Mouse (Mus musculus): ENCODE measurements around the gene Kmt2b.
A peak's percentile ranks its signal among the peaks of the same experiment; 100 is the strongest.

Gene Kmt2b

GRCm38 (mm10) chr7:30588676-30589434, at the start of gene Kmt2b:
Gene Kmt2b, minus strand, starts transcription at chr7:30588726.
- peak; percentile 97 to 99 for DNase-seq

- no peak for DNase-seq
These were observed 47.9 kb upstream of the Kmt2b start for GRCm38 (mm10) chr7:30636395-30636794.

- no peak for DNase-seq
These were observed 47.2 kb upstream of the Kmt2b start, which contains the start of gene Etv2 for GRCm38 (mm10) chr7:30635752-30636151. Gene Etv2, minus strand, starts transcription at chr7:30635852.

DNA sequence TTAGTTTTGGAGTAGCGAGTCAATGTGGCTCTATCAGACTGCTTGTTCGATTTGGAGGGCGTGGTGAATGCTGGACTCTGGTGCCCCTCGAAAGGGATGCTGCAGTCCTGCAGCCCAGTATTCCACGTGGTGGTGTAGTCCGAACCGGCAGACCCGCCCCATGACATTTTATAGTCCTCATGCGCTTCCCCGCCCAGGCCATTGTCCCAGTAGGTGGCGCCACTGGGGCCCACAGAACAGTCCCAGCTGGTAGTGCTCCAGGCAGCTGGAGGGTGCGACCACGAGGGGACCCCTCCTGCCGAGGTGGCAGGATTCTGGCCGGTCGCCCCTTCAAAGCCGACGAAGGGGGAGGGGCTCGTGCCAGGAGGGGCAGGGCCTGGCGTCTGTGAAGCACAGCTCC, 46.1 kb upstream of the Kmt2b start:
- DNase-seq, result peak; percentile 56 to 57

DNA sequence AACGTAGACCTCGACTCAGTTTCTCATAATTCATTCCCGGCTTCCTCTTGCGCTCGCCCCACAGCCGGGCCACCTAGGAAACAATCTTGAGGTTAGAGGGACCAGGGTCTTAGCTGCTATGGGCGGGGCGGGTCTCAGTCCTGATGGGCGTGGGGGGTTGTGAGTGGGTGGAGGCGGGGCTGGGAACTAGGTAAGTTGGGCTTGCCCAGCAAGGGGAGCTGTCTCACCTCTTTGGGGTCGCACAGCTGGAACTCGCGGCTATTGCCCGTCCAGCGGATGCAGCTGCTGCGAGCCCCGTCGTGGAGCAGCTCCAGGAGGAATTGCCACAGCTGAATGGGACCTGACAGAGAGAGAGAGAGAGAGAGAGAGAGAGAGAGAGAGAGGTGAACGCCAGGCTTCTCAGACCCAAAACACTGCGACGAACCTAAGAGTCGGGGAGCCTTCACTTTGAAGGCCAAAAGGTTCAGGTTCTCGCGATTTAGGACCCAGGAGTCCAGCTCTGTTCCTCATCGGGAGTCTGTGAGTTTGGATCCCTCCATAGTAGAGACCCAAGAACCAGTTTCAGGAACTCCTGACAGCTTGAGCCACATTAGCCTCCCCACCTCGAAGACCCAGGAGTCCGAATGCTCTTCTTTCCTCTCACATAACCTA, 45.4 kb upstream of the Kmt2b start:
- DNase-seq, result no peak

DNA sequence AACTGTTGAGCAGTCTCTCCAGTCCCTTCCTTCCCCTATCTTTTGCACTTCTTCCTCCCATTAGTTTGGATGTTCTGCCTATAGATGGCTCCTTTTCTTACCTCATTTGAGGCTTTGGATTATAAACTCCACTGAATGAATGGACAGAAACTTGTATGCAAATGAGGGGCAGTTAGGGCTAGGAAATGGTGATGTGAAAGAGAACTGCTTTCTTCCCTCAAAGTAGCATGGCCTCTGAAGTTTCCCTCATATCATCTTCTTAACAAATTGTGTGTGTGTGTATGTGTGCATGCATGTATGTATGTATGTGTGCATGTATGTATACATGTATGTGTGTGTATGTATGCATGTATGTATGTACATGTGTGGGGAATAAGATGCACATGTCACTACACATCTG, 40.5 kb upstream of the Kmt2b start:
- DNase-seq, result no peak

GRCm38 (mm10) chr7:30626647-30627046, 38.1 kb upstream of the Kmt2b start:
- no peak for DNase-seq

- DNase-seq, result peak; percentile 89 to 94
These were observed 37.2 kb upstream of the Kmt2b start, which contains the start of gene Cox6b1 for GRCm38 (mm10) chr7:30625530-30626384. Gene Cox6b1, minus strand, starts transcription at chr7:30626151.

DNA sequence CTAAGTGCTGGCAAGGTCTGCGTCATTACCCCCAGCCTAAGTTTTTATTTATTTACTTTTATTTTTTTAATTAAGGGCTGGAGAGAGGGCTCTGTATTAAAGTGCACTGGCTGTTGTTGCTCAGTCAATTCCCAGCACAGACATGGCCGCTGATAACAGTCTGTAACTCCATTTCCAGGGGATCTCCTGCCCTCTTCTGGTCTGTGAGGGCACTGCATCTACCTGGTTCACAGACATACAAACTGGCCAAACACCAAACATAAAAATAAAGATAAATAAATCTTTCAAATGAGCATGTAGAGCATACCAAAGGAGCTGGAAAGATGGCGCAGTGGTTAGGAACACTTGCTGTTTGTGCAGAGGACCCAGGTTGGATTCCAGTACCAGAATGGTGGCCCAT, 30.7 kb upstream of the Kmt2b start:
- DNase-seq, result peak in 1 of 2 experiments; percentile 56

GRCm38 (mm10) chr7:30618658-30619057, 30.1 kb upstream of the Kmt2b start:
- no peak for DNase-seq

DNA sequence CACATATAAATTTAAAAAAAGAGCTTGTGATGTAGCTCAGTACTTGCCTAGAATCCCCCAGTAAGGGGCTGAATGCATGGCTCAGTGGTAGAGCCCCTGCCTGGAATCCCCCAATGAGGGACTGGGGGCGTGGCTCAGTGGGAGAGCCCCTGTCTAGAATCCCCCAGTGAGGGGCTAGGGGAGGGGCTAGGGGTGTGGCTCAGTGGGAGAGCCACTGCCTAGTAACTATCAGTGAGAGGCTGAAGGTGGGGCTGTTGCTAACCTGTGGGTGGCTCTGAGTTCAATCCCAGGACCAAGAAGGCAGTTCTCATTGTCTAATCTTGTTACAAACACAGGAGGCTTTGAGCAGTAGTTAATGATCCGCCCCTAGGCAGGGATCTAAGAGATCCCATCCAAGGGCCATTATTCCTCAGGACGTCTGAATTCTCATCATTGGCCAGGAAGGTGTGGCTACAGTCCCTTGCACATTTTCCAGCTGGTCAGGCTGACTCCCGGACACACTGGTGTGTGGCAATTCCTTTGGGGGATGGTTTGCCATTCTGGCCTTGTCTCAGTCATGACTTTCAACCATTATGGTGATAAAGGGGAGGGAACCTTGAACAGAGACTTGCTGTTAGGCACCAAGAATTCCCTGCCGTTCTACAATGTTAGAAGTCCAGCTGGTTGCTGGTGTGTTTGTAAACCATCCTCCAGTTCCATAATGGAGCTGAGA, 26.7 kb upstream of the Kmt2b start:
- no peak for DNase-seq

GRCm38 (mm10) chr7:30614454-30614853, 25.9 kb upstream of the Kmt2b start:
- no peak for DNase-seq

GRCm38 (mm10) chr7:30613529-30614112, 25.1 kb upstream of the Kmt2b start:
- DNase-seq, result peak; percentile 74 to 78

DNA sequence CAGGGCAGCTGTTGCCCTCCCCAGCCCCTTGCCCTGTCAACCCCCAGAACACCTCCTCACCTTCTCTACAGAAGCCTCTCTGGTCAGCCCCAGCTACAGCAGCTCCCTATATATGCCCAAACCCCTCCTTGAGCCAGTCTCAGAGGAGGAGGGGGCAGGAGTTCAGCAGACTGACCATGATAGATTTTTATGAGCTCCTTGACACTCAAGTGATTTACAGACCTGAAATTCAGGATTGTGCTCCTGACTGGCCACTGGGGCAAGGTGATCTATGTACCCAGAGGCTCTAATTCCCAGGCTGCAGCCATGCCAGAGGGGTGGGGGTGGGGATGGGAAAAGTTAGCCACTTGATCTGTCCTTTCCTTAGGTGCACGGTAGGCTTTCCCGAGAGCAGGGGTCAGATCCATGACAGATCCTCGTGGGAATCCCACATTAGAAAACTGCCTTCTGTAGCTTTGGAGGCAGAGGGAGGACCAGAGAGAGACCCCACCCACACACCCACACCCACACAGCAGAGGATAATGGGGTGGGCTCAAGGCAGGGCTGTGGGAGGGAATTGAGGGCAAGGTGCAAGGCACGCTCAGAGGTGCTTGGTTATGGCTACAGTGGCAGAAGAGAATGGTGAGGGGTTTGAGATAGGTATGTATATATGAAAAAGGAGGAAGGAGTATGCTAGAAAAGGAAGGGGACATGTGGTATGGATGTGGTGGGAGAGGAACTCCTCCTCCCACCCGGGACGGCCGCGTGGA, 24.3 kb upstream of the Kmt2b start, which contains the start of gene Upk1a:
Upk1a (minus strand) TSS at position 194 of the 749 bp plus-strand sequence.
- no peak for DNase-seq

GRCm38 (mm10) chr7:30610043-30610442, 21.5 kb upstream of the Kmt2b start:
- peak in 1 of 2 experiments; percentile 42 for DNase-seq

DNA sequence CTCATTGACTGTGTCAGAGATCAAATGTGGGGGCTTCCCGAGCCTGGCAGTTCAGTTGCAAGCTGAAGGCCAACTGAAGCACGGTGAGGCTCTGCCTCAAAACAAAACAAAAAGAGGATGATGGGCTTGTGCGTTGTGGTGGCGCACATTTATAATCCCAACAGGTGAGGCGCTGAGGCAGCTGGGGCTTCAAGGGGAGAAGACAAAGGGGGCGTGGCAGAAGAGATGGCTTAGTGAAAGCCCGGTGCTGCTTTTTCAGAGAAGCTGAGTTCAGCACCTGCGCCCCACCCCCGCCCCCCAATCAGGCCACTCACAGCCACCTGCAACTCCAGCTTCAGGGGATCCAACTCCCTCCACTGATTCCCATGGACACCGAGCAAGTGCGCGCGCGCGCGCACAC, 19.9 kb upstream of the Kmt2b start:
- no peak for DNase-seq

DNA sequence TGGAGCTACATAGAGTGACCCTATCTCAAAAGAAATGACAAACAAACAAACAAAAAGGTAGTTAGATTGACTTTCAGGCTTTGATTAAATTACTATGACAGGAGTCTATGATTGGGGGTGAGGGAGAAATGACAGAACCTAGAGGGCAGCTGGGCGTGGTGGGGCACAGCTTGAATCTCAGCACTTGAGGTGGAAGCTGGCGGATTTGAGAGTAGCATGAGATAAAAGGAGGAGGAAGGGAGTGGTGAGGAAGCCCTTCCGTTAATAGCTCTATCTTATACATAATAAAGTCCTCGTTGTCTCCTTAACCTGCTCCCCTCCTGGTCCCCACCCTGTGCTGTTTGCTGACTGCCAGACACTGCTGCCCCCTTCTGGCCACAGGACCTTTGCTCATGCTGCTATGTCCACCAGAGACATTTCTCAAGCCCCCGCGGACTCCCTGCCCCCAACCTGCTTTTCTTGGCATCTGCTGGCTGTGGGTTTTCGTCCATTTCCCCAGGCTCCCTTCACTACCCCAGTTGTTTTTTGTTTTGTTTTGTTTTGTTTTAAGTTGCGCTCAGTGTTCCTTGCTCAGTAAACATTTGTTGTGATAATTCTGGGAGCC, 19.3 kb upstream of the Kmt2b start:
- peak; percentile 76 to 80 for DNase-seq

- DNase-seq, result no peak
These were observed 16.4 kb upstream of the Kmt2b start for GRCm38 (mm10) chr7:30604944-30605343.

DNA sequence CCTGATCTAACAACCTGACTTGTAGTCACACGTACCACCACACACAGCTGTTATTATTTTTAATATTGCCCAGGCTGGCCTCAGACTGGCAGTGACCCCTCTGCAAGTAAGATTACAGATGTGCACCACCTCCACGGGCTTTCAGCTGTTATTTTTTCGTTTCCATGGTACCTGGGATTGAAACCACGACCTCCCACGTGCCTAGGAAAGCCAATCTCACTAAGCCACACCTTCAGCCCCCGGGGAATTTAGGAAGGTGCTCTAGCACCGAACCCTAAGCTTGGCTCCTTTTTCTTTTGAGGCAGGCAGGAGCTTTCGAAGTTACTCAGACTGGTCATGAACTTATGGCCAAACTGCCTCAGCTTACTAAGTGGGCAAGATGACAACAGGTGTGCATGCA, 15.9 kb upstream of the Kmt2b start:
- no peak for DNase-seq

DNA sequence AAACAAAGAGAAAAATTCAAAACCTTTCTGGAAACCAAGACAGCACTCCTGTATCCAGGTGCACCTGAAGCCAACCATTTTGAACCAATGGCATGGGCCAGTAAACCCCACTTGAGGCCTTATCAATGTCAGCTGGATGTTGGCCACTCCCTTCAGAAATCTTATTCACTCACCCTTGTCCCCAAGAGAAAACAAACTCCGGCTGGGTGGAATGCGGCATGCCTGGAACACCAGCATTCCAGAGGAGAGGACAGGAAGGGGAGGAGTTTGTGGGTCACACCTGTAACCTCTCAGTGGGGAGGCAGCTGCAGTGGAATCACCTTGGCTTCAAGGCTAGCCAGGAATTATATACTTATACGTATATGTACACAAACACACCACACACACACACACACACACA, 14.1 kb upstream of the Kmt2b start:
- peak; percentile 66 to 89 for DNase-seq

GRCm38 (mm10) chr7:30600651-30601050, 12.1 kb upstream of the Kmt2b start:
- DNase-seq, result peak; percentile 68 to 82

Measured in kidney, postnatal 25 days (tissue).